In the genomic region with DNA sequence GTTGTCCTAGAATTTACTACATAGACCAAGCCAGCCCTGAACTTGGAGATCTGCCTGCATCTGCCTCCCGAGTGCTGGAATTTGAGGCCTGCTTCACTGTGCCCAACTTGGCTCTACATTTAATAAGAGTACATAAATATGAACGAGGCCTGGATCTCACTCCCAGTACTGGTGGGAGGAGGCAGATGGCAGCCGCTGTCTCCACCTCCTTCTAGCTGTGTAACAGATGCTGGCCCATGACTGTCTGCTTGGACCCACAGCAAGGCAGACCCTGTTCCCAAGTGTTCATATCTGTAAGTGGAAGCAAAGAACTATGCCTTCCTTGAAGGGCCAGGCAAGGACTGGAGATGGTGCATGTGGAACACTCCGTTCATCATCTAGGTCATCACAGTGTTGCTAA, we compare ENCODE assay signal across 16 mouse cellular contexts. TPM values are rescaled to one million over a fixed set of nuclear protein-coding genes. Genes with fewer than 3 reads are reported as not detected.
DNase-seq lines count a peak whose midpoint lies in the region; TF ChIP-seq lines count a peak whose summit lies in the region.
"Had no signal": no experiment of that assay in that cellular context is flagged by ENCODE, and none has a peak within 500 bp of the region (broad histone marks: within the 10 kb centered on the region; RNA-seq: fewer than 3 reads in every experiment).

No protein-coding gene starts in this region.

- intact Hi-C loops in gastrocnemius, adult 2 months (cut with DNase I) = loop anchor here (1.0 to 2.0 kb wide), 2 partner anchors 87 to 158 kb away; no protein-coding TSS in a partner anchor
- intact Hi-C loops in left cerebral cortex, postnatal 10 days (cut with DNase I) = loop anchor here (1.0 to 10.0 kb wide), 2 partner anchors 158 to 471 kb away; no protein-coding TSS in a partner anchor

- TF ChIP-seq POLR2A in small intestine, adult 2 months (IDR thresholded peaks at IDR 0.05; ENCODE audit: low read depth, low read length) = no peak

- H3K4me1 ChIP-seq in small intestine, adult 2 months (ENCODE audit: control insufficient read depth, insufficient read depth, insufficient read length, low read length) = peaks cover 24% of the 10 kb centered on the region
- H3K4me1 ChIP-seq: embryonic facial prominence, embryonic 12.5 days; heart, embryonic 10.5 days; hindbrain, embryonic 12.5 days; midbrain, embryonic 10.5 days had no signal

- no peak for TF ChIP-seq CTCF in gastrocnemius, adult 2 months (IDR thresholded peaks at IDR 0.05)
- no peak for TF ChIP-seq CTCF in small intestine, adult 2 months (IDR thresholded peaks at IDR 0.05; ENCODE audit: extremely low read depth, insufficient read length, insufficient replicate concordance, low read depth, low read length)

- no peaks in the 10 kb centered on the region for H3K27me3 ChIP-seq in small intestine, adult 2 months (ENCODE audit: control insufficient read depth, insufficient read depth, low read length)
- H3K27me3 ChIP-seq: embryonic facial prominence, embryonic 12.5 days; hindbrain, embryonic 12.5 days had no signal

- 82% methylated on average over 4 of the region's 4 CpGs for WGBS in small intestine, adult 2 months

- DNase-seq in gastrocnemius, adult 2 months = no peak
- DNase-seq in gastrocnemius, adult 18-20 months (ENCODE audit: low spot score) = no peak
- peak; percentile 42 to 55 for DNase-seq in left cerebral cortex, adult 18-20 months (ENCODE audit: low spot score in 2 of 2)
- DNase-seq in left cerebral cortex, postnatal 10 days (ENCODE audit: extremely low spot score in 1 of 2, low spot score in 2 of 2) = no peak
- DNase-seq in right cerebral cortex, adult 18-20 months = peak; percentile 65
- DNase-seq in right cerebral cortex, postnatal 4 days = no peak
- DNase-seq in adrenal gland, postnatal 14 days = no peak
- DNase-seq: kidney, adult 11 months had no signal

- peaks cover 11% of the 10 kb centered on the region for H3K36me3 ChIP-seq in small intestine, adult 2 months (ENCODE audit: control insufficient read depth, insufficient read depth, low read length)
- H3K36me3 ChIP-seq: embryonic facial prominence, embryonic 12.5 days; hindbrain, embryonic 12.5 days; limb, embryonic 10.5 days; midbrain, embryonic 10.5 days had no signal

- H3K4me3 ChIP-seq in gastrocnemius, adult 2 months = no peak overlapping the region
- H3K4me3 ChIP-seq in small intestine, adult 2 months (ENCODE audit: low read depth, low read length) = no peak overlapping the region
- H3K4me3 ChIP-seq: embryonic facial prominence, embryonic 12.5 days; heart, embryonic 10.5 days; hindbrain, embryonic 12.5 days; limb, embryonic 10.5 days; midbrain, embryonic 10.5 days had no signal

- peak overlapping the region; percentile 55 for H3K27ac ChIP-seq in gastrocnemius, adult 2 months
- H3K27ac ChIP-seq in small intestine, adult 2 months (ENCODE audit: insufficient read depth, low read depth, low read length) = peak overlapping the region; percentile 89
- H3K27ac ChIP-seq: embryonic facial prominence, embryonic 12.5 days; heart, embryonic 10.5 days; hindbrain, embryonic 12.5 days; limb, embryonic 10.5 days; liver, embryonic 14.5 days; midbrain, embryonic 10.5 days had no signal

RNA-seq across cellular contexts. Expression of a gene that starts 28.8 kb away (rescaled TPM):
- total RNA-seq in gastrocnemius, adult 2 months (2021) = 1 to 10 TPM; 2.6 to 3.5 TPM
- total RNA-seq in gastrocnemius, adult 18-20 months (2021) = 1 to 10 TPM; 2.0 to 2.2 TPM
- total RNA-seq in left cerebral cortex, adult 18-20 months (2021) = under 1 TPM; 0.33 to 0.59 TPM
- total RNA-seq in left cerebral cortex, postnatal 10 days (2021) = under 1 TPM in 1 of 2 experiments, not detected in 1; 0.28 TPM
- polyA plus RNA-seq in small intestine, adult 2 months (2012; rRNA removed) = 0.05 TPM in 1 of 2 replicates, not detected in the other
- 4.1 and 6.8 TPM in 2 replicates for total RNA-seq in adrenal gland, postnatal 14 days (2021)
- total RNA-seq: neutrophil, adult 5-6 weeks had no signal
- polyA plus RNA-seq: limb, embryonic 10.5 days; midbrain, embryonic 10.5 days had no signal

Comparison
In these comparisons a context has a peak if more than half of its experiments do, and no peak if none do; other contexts are left out.
1. DNase-seq: peak in left cerebral cortex, adult 18-20 months (2 of 2) and right cerebral cortex, adult 18-20 months (single experiment); none in gastrocnemius, adult 2 months (single experiment), gastrocnemius, adult 18-20 months (single experiment), left cerebral cortex, postnatal 10 days (0 of 2), right cerebral cortex, postnatal 4 days (single experiment) and adrenal gland, postnatal 14 days (single experiment).